ENCODE assay signal across 9 mouse cellular contexts in genomic region chr2:33639301-33640170, GRCm38 (mm10). TPM values are rescaled to one million over a fixed set of nuclear protein-coding genes. Genes with fewer than 3 reads are reported as not detected.
DNase-seq lines count a peak whose midpoint lies in the region; ATAC-seq lines count a peak whose summit lies in the region.
"Had no signal": no experiment of that assay in that cellular context is flagged by ENCODE, and none has a peak within 500 bp of the region (broad histone marks: within the 10 kb centered on the region; RNA-seq: fewer than 3 reads in every experiment).

No protein-coding gene starts in this region.

- H3K9ac ChIP-seq in liver, embryonic 16.5 days (ENCODE audit: low read depth, low read length) = no peak overlapping the region

- no peaks in the 10 kb centered on the region for H3K36me3 ChIP-seq in liver, embryonic 16.5 days (ENCODE audit: control insufficient read depth, insufficient read depth)

- no peaks in the 10 kb centered on the region; the same call in none of the 2 replicates for H3K4me1 ChIP-seq in liver, embryonic 16.5 days (ENCODE audit: control insufficient read depth, low read depth, low read length)

- intact Hi-C loops in heart, postnatal 14 days (cut with DNase I) = no loop called here

- no peaks in the 10 kb centered on the region for H3K9me3 ChIP-seq in liver, embryonic 16.5 days (replicated peaks; ENCODE audit: control insufficient read depth, low read length)

- H3K4me3 ChIP-seq in liver, embryonic 16.5 days (ENCODE audit: low read depth, low read length) = 0 out of 2 replicates have a peak overlapping the region, but pooled peaks have one; percentile 6

- peak; percentile 19 for ATAC-seq in common myeloid progenitor, adult 5-6 weeks (replicated peaks; ENCODE audit: low read depth, poor library complexity, severe bottlenecking)
- no peak for ATAC-seq in liver, embryonic 16.5 days (ENCODE audit: low read depth)

- H3K27ac ChIP-seq in liver, embryonic 16.5 days (ENCODE audit: low read length) = no peak overlapping the region

- peaks cover 100% of the 10 kb centered on the region for H3K27me3 ChIP-seq in liver, embryonic 16.5 days (ENCODE audit: control insufficient read depth, insufficient read depth, low read depth, low read length)

- peak; percentile 63 for DNase-seq in ES-CJ7 (ENCODE audit: low read depth, low spot score)
- DNase-seq in heart, postnatal 14 days = peak; percentile 23 to 39
- peak; percentile 55 for DNase-seq in retina, embryonic 14.5 days (ENCODE audit: low spot score)
- DNase-seq in layer of hippocampus, adult 11-12 months (ENCODE audit: low spot score) = no peak
- no peak for DNase-seq in urinary bladder, postnatal 36 days (ENCODE audit: low spot score in 2 of 2)
- DNase-seq in urinary bladder, postnatal 14 days (ENCODE audit: low spot score) = no peak

- H3K4me2 ChIP-seq in liver, embryonic 16.5 days (ENCODE audit: low read depth, low read length) = no peak overlapping the region

- WGBS in liver, embryonic 16.5 days (ENCODE audit: insufficient replicate concordance) = 1% methylated on average over 70 of the region's 71 CpGs

RNA-seq across cellular contexts. Expression of gene Lmx1b, which starts 0.8 kb away (rescaled TPM):
- total RNA-seq in common myeloid progenitor, adult 5-6 weeks (2017) = not detected in 2 replicates
- total RNA-seq in heart, postnatal 14 days (2021) = under 1 TPM; 0.05 to 0.38 TPM
- polyA plus RNA-seq in liver, embryonic 16.5 days (2015; fragmentation: Nextera tagmentation; extraction: Ambion mirVana) = not detected in 2 replicates
- total RNA-seq: neutrophil, adult 5-6 weeks had no signal

Comparison
In these comparisons a context has a peak if more than half of its experiments do, and no peak if none do; other contexts are left out.
1. DNase-seq: peak in ES-CJ7 (single experiment), heart, postnatal 14 days (2 of 2) and retina, embryonic 14.5 days (single experiment); none in layer of hippocampus, adult 11-12 months (single experiment), urinary bladder, postnatal 36 days (0 of 2) and urinary bladder, postnatal 14 days (single experiment).